Mouse (Mus musculus) midbrain, embryonic 13.5 days (tissue): ENCODE measurements around the gene Slc22a14. TPM values are rescaled to one million over a fixed set of nuclear protein-coding genes. Genes with fewer than 3 reads are reported as not detected.

Source experiments
- ATAC-seq: fragments of 200-750 bp; cut with Nextera tagmentation; 2 replicates; pipeline ENCODE4 v1.8.0; 2017; ENCODE audit warnings: mild to moderate bottlenecking, moderate TSS enrichment, moderate library complexity
- H3K27ac ChIP-seq: fragments of 300-500 bp; sonication (generic); 2 replicates; pipeline ENCODE4 v1.5.1; 2015; ENCODE audit warnings: inconsistent platforms, mild to moderate bottlenecking, moderate library complexity
- H3K27me3 ChIP-seq: fragments of 300-500 bp; sonication (generic); 2 replicates; pipeline ENCODE4 v1.6.1; 2015; ENCODE audit warnings: mild to moderate bottlenecking, inconsistent platforms
- H3K36me3 ChIP-seq: fragments of 300-500 bp; sonication (generic); 2 replicates; pipeline ENCODE4 v1.6.1; 2015; ENCODE audit warnings: mild to moderate bottlenecking, inconsistent platforms
- H3K4me1 ChIP-seq: fragments of 300-500 bp; sonication (generic); replicated peaks from 2 replicates; pipeline ENCODE4 v1.6.1; 2015; ENCODE audit warnings: inconsistent platforms
- H3K4me2 ChIP-seq: fragments of 300-500 bp; sonication (generic); replicated peaks from 2 replicates; pipeline ENCODE4 v1.6.1; 2015; ENCODE audit warnings: moderate library complexity, mild to moderate bottlenecking, inconsistent platforms
- H3K4me3 ChIP-seq: fragments of 300-500 bp; sonication (generic); replicated peaks from 2 replicates; pipeline ENCODE4 v1.5.1; 2015; ENCODE audit warnings: mild to moderate bottlenecking, inconsistent platforms
- H3K9ac ChIP-seq: fragments of 300-500 bp; sonication (generic); replicated peaks from 2 replicates; pipeline ENCODE4 v1.6.1; 2015; ENCODE audit warnings: mild to moderate bottlenecking, inconsistent platforms
- H3K9me3 ChIP-seq: fragments of 300-500 bp; sonication (generic); 2 replicates; pipeline ENCODE4 v1.6.1; 2016; ENCODE audit warnings: mild to moderate bottlenecking, inconsistent platforms
- WGBS: fragments of 180-500 bp; shearing (Covaris S2); methylation state at CpG from one replicate; pipeline ENCODE4 v1.1.7; 2015; 5-methylcytosine and 5-hydroxymethylcytosine counted together
- polyA plus RNA-seq: library from polyadenylated mRNA; unstranded; fragments of >200 nt; fragmentation: Nextera tagmentation; extraction: Ambion mirVana; gene quantifications from 2 replicates; pipeline ENCODE4 v1.2.1, GENCODE M21; 2015

Slc22a14 gene
- polyA plus RNA-seq, 1 experiment from 2014 or later, result 0.11 TPM

DNA sequence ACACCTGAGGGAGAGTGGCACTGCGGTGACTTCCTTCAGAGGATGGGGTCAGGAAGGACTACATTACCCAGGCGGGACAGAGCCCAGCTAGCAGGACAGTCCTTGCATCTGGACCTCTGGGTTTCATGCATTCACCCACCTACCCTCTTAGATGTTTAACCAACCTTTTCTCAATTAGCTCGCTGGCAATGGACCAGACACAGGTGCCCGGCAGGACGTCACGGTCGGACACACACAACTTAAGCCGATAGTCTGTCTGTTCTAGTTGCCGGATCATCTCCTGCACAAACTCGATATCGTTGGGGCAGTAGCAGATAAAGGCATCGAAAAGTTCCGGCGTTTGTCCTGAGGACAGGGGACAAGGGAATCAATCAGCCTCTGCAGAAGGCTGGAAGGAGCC, 27.5 kb downstream of the Slc22a14 start:
- ATAC-seq, result no peak
- no peaks in the 10 kb centered on the region for H3K36me3 ChIP-seq
- no peak overlapping the region for H3K9ac ChIP-seq
- peaks cover 30% of the 10 kb centered on the region for H3K4me1 ChIP-seq
- no peaks in the 10 kb centered on the region for H3K9me3 ChIP-seq
- no peak overlapping the region for H3K4me3 ChIP-seq
- H3K27me3 ChIP-seq, result peaks cover 21% of the 10 kb centered on the region
- no peak overlapping the region for H3K4me2 ChIP-seq
- 92% methylated on average over 14 of the region's 14 CpGs for WGBS
- no peak overlapping the region for H3K27ac ChIP-seq

- Histone ChIP-seq H3K4me3 (no peak overlapping the region), H3K27me3 (peaks cover 21% of the 10 kb centered on the region), H3K4me1 (peaks cover 16% of the 10 kb centered on the region), H3K4me2 (no peak overlapping the region), H3K36me3 (no peaks in the 10 kb centered on the region), H3K9me3 (no peaks in the 10 kb centered on the region), H3K27ac (no peak overlapping the region), H3K9ac (no peak overlapping the region)
- ATAC-seq, result no peak
- 91% methylated on average over 4 of the region's 4 CpGs for WGBS
Measured at GRCm38 (mm10) chr9:119335571-119335970, 29.8 kb downstream of the Slc22a14 start.

DNA sequence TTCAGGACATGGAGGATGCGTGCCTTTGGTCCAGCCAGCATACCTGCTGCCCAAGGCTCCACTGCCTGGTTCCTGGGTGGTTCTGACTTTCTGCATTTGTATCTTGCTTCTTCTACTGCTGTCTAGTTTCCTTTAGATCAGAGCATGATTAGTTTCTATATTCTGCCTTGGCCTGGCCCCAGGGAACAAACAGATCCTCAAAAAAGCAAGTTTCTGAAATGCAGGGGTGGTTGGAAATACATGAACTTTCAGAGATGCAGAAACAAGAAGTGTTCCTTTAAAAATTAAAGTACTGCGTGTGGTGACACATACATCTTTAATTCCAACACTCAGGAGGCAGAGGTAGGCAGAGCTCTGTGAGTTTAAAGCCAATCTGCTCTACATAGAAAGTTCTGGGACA, 30.5 kb downstream of the Slc22a14 start:
- Histone ChIP-seq H3K27me3 (peaks cover 17% of the 10 kb centered on the region), H3K4me1 (peaks cover 9% of the 10 kb centered on the region), H3K9me3 (no peaks in the 10 kb centered on the region), H3K27ac (no peak overlapping the region), H3K36me3 (no peaks in the 10 kb centered on the region), H3K4me2 (no peak overlapping the region), H3K4me3 (no peak overlapping the region), H3K9ac (no peak overlapping the region)
- WGBS, result 88% methylated on average over 2 of the region's 2 CpGs
- no peak for ATAC-seq

- H3K27me3 ChIP-seq, result peaks cover 13% of the 10 kb centered on the region
- WGBS, result 76% methylated on average over 10 of the region's 10 CpGs
- no peak overlapping the region for H3K4me2 ChIP-seq
- H3K9ac ChIP-seq, result no peak overlapping the region
- H3K9me3 ChIP-seq, result no peaks in the 10 kb centered on the region
- no peak overlapping the region for H3K4me3 ChIP-seq
- ATAC-seq, result no peak
- H3K4me1 ChIP-seq, result peaks cover 4% of the 10 kb centered on the region; the same call in 1 of the 2 replicates
- no peaks in the 10 kb centered on the region for H3K36me3 ChIP-seq
- H3K27ac ChIP-seq, result no peak overlapping the region
Measured at GRCm38 (mm10) chr9:119334324-119334723, 31.0 kb downstream of the Slc22a14 start.

- WGBS, result 90% methylated on average over 15 of the region's 15 CpGs
- H3K27me3 ChIP-seq, result peaks cover 3% of the 10 kb centered on the region; the same call in 1 of the 2 replicates
- no peaks in the 10 kb centered on the region for H3K4me1 ChIP-seq
- H3K36me3 ChIP-seq, result no peaks in the 10 kb centered on the region
- no peak for ATAC-seq
- no peak overlapping the region for H3K27ac ChIP-seq
- H3K9me3 ChIP-seq, result no peaks in the 10 kb centered on the region
- H3K9ac ChIP-seq, result no peak overlapping the region
- no peak overlapping the region for H3K4me3 ChIP-seq
- no peak overlapping the region for H3K4me2 ChIP-seq
Measured at GRCm38 (mm10) chr9:119330186-119330963, 35.0 kb downstream of the Slc22a14 start.

- H3K4me1 ChIP-seq, result 0 out of 2 replicates have a peak, but pooled peaks cover 5% of the 10 kb centered on the region
- no peak for ATAC-seq
- H3K9ac ChIP-seq, result no peak overlapping the region
- no peak overlapping the region for H3K4me3 ChIP-seq
- H3K36me3 ChIP-seq, result no peaks in the 10 kb centered on the region
- no peaks in the 10 kb centered on the region for H3K9me3 ChIP-seq
- H3K27ac ChIP-seq, result no peak overlapping the region
- H3K27me3 ChIP-seq, result peaks cover 3% of the 10 kb centered on the region; the same call in 1 of the 2 replicates
- 87% methylated on average over 3 of the region's 3 CpGs for WGBS
- no peak overlapping the region for H3K4me2 ChIP-seq
Measured at GRCm38 (mm10) chr9:119328488-119328887, 36.9 kb downstream of the Slc22a14 start.

GRCm38 (mm10) chr9:119324130-119324529, 41.2 kb downstream of the Slc22a14 start:
- WGBS, result 85% methylated on average over 1 of the region's 1 CpGs
- no peak for ATAC-seq

DNA sequence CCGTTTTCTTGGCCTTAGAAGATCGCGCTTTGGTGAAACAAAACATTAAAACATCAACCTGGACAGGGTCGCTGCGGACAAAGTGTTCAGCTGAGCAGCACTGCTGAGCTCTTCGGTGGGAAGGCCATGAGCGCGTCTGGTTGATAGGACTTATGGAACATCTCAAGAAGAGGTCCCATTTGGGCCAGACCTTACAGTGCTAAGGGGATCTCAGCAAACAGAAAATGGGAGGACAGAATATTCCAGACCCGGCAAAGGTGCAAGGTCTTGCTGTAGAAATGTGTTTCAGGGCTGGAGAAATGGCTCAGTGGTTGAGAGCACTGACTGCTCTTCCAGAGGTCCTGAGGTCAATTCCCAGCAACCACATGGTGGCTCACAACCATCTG, 42.1 kb downstream of the Slc22a14 start:
- H3K4me2 ChIP-seq, result peak overlapping the region; percentile 95
- WGBS, result 7% methylated on average over 9 of the region's 9 CpGs
- H3K4me1 ChIP-seq, result peaks cover 31% of the 10 kb centered on the region
- H3K4me3 ChIP-seq, result peak overlapping the region; percentile 96
- ATAC-seq, result peak; percentile 21
- H3K36me3 ChIP-seq, result 0 out of 2 replicates have a peak, but pooled peaks cover 4% of the 10 kb centered on the region
- peak overlapping the region; percentile 88 for H3K27ac ChIP-seq
- peak overlapping the region; percentile 61 for H3K9ac ChIP-seq
- no peaks in the 10 kb centered on the region for H3K9me3 ChIP-seq
- no peaks in the 10 kb centered on the region for H3K27me3 ChIP-seq

More at GRCm38 (mm10) chr9:119324130-119324529, 41.2 kb downstream of the Slc22a14 start:
- Histone ChIP-seq H3K9ac (no peak overlapping the region), H3K27me3 (peaks cover 2% of the 10 kb centered on the region; the same call in 1 of the 2 replicates), H3K4me2 (no peak overlapping the region), H3K4me3 (no peak overlapping the region), H3K9me3 (no peaks in the 10 kb centered on the region), H3K36me3 (0 out of 2 replicates have a peak, but pooled peaks cover 4% of the 10 kb centered on the region), H3K4me1 (peaks cover 31% of the 10 kb centered on the region), H3K27ac (no peak overlapping the region)

GRCm38 (mm10) chr9:119322289-119323259, 42.8 kb downstream of the Slc22a14 start, which contains the start of gene Oxsr1:
Gene Oxsr1, minus strand, starts transcription at chr9:119322427.
- Histone ChIP-seq H3K4me3 (peak within 1 kb of the TSS; percentile 96), H3K4me1 (peaks cover 31% of the 10 kb centered on the region), H3K4me2 (peak within 1 kb of the TSS; percentile 95), H3K9me3 (no peaks in the 10 kb centered on the region), H3K27me3 (no peaks in the 10 kb centered on the region), H3K9ac (peak within 1 kb of the TSS; percentile 88), H3K36me3 (0 out of 2 replicates have a peak, but pooled peaks cover 4% of the 10 kb centered on the region), H3K27ac (peak within 1 kb of the TSS; percentile 88)
- under 1% methylated on average over 76 of the region's 76 CpGs for whole genome bisulfite sequencing
- ATAC-seq, result peak; percentile 95

GRCm38 (mm10) chr9:119321392-119322229, 43.7 kb downstream of the Slc22a14 start:
- H3K4me1 ChIP-seq, result peaks cover 31% of the 10 kb centered on the region
- peak overlapping the region; percentile 95 for H3K4me2 ChIP-seq
- H3K36me3 ChIP-seq, result 0 out of 2 replicates have a peak, but pooled peaks cover 4% of the 10 kb centered on the region
- H3K27ac ChIP-seq, result peak overlapping the region; percentile 88
- WGBS, result under 1% methylated on average over 59 of the region's 59 CpGs
- peak overlapping the region; percentile 88 for H3K9ac ChIP-seq
- ATAC-seq, result peak; percentile 65
- no peaks in the 10 kb centered on the region for H3K9me3 ChIP-seq
- H3K4me3 ChIP-seq, result peak overlapping the region; percentile 96
- no peaks in the 10 kb centered on the region for H3K27me3 ChIP-seq

DNA sequence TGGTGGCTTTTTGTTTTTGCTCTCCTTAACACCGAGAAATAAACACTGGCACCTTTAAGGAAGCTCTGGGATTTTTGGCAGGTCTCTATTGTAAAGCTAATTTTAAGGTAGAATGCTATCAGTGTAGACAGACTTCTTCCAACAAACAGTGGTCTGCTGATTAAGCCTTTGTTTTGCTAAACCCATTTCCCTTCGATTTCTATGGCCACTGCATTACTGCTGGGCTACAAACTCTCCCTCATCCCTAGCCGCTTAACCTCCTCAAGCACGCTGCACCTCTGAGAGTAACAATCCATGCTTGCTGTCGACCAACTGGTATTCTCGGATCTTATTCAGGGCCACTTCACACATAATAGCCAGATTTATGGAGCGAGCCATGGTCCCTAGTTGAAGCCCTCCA, 44.4 kb downstream of the Slc22a14 start:
- no peaks in the 10 kb centered on the region for H3K9me3 ChIP-seq
- H3K27ac ChIP-seq, result no peak overlapping the region
- peaks cover 31% of the 10 kb centered on the region for H3K4me1 ChIP-seq
- ATAC-seq, result no peak
- WGBS, result 6% methylated on average over 7 of the region's 7 CpGs
- peak overlapping the region; percentile 88 for H3K9ac ChIP-seq
- peak overlapping the region; percentile 96 for H3K4me3 ChIP-seq
- H3K4me2 ChIP-seq, result peak overlapping the region; percentile 95
- H3K36me3 ChIP-seq, result 0 out of 2 replicates have a peak, but pooled peaks cover 4% of the 10 kb centered on the region
- H3K27me3 ChIP-seq, result no peaks in the 10 kb centered on the region
